Mouse (Mus musculus): ENCODE measurements at regions not wholly inside any gene's neighbourhood (a gene's known extent, or its start where the extent isn't known, plus 50 kb on each side); places are given as distances from the start of the nearest gene placed in this dataset.

- Histone ChIP-seq H3K4me1 (ENCODE audit: control insufficient read depth, insufficient read depth, low read length) (no peaks in the 10 kb centered on the region), H3K4me2 (ENCODE audit: low read depth, low read length) (no peak overlapping the region), H3K27ac (ENCODE audit: low read length) (no peak overlapping the region), H3K4me3 (replicated peaks; ENCODE audit: low read length) (no peak overlapping the region), H3K27me3 (ENCODE audit: control insufficient read depth, insufficient read depth, low read length) (no peaks in the 10 kb centered on the region), H3K9me3 (replicated peaks; ENCODE audit: control insufficient read depth, low read length) (no peaks in the 10 kb centered on the region), H3K9ac (ENCODE audit: low read length) (no peak overlapping the region), H3K36me3 (ENCODE audit: control insufficient read depth, insufficient read depth, low read length) (no peaks in the 10 kb centered on the region)
- 60% methylated on average over 3 of the region's 3 CpGs for WGBS
- ATAC-seq (ENCODE audit: insufficient read depth, low FRiP score), result no peak
These were observed 378.5 kb downstream of the Fam84b start for GRCm38 (mm10) chr15:60475086-60475485.

- Histone ChIP-seq H3K4me3 (replicated peaks; ENCODE audit: low read length) (no peak overlapping the region), H3K9me3 (replicated peaks; ENCODE audit: control insufficient read depth, low read length) (no peaks in the 10 kb centered on the region), H3K4me1 (ENCODE audit: control insufficient read depth, insufficient read depth, low read length) (no peaks in the 10 kb centered on the region), H3K27ac (ENCODE audit: low read length) (no peak overlapping the region), H3K36me3 (ENCODE audit: control insufficient read depth, insufficient read depth, low read length) (no peaks in the 10 kb centered on the region), H3K4me2 (ENCODE audit: low read depth, low read length) (no peak overlapping the region), H3K27me3 (ENCODE audit: control insufficient read depth, insufficient read depth, low read length) (no peaks in the 10 kb centered on the region), H3K9ac (ENCODE audit: low read length) (no peak overlapping the region)
- no peak for ATAC-seq (ENCODE audit: insufficient read depth, low FRiP score)
- 74% methylated on average over 1 of the region's 1 CpGs for WGBS
These were observed 415.5 kb upstream of the 4933412E24Rik start for GRCm38 (mm10) chr15:60431916-60432315.

GRCm38 (mm10) chr15:60419081-60419480 lies 402.7 kb upstream of the 4933412E24Rik start:
- no peak for ATAC-seq (ENCODE audit: insufficient read depth, low FRiP score)
- WGBS, result 45% methylated on average over 1 of the region's 1 CpGs
- H3K36me3 ChIP-seq (ENCODE audit: control insufficient read depth, insufficient read depth, low read length), result no peaks in the 10 kb centered on the region

GRCm38 (mm10) chr15:60392267-60392666 lies 375.9 kb upstream of the 4933412E24Rik start:
- no peaks in the 10 kb centered on the region for H3K27me3 ChIP-seq (ENCODE audit: control insufficient read depth, insufficient read depth, low read length)
- 69% methylated on average over 7 of the region's 7 CpGs for WGBS
- no peaks in the 10 kb centered on the region for H3K4me1 ChIP-seq (ENCODE audit: control insufficient read depth, insufficient read depth, low read length)
- no peak overlapping the region for H3K4me2 ChIP-seq (ENCODE audit: low read depth, low read length)
- H3K27ac ChIP-seq (ENCODE audit: low read length), result no peak overlapping the region
- H3K4me3 ChIP-seq (replicated peaks; ENCODE audit: low read length), result no peak overlapping the region
- H3K9me3 ChIP-seq (replicated peaks; ENCODE audit: control insufficient read depth, low read length), result no peaks in the 10 kb centered on the region
- H3K9ac ChIP-seq (ENCODE audit: low read length), result no peak overlapping the region
- H3K36me3 ChIP-seq (ENCODE audit: control insufficient read depth, insufficient read depth, low read length), result no peaks in the 10 kb centered on the region
- no peak for ATAC-seq (ENCODE audit: insufficient read depth, low FRiP score)

More at GRCm38 (mm10) chr15:60419081-60419480, 402.7 kb upstream of the 4933412E24Rik start:
- no peak overlapping the region for H3K4me2 ChIP-seq (ENCODE audit: low read depth, low read length)
- H3K4me3 ChIP-seq (replicated peaks; ENCODE audit: low read length), result no peak overlapping the region
- no peaks in the 10 kb centered on the region for H3K9me3 ChIP-seq (replicated peaks; ENCODE audit: control insufficient read depth, low read length)
- H3K4me1 ChIP-seq (ENCODE audit: control insufficient read depth, insufficient read depth, low read length), result no peaks in the 10 kb centered on the region
- no peak overlapping the region for H3K9ac ChIP-seq (ENCODE audit: low read length)
- H3K27me3 ChIP-seq (ENCODE audit: control insufficient read depth, insufficient read depth, low read length), result no peaks in the 10 kb centered on the region
- H3K27ac ChIP-seq (ENCODE audit: low read length), result no peak overlapping the region

- Histone ChIP-seq H3K27me3 (ENCODE audit: control insufficient read depth, insufficient read depth, low read length) (no peaks in the 10 kb centered on the region), H3K9ac (ENCODE audit: low read length) (no peak overlapping the region), H3K9me3 (replicated peaks; ENCODE audit: control insufficient read depth, low read length) (no peaks in the 10 kb centered on the region), H3K27ac (ENCODE audit: low read length) (no peak overlapping the region), H3K4me2 (ENCODE audit: low read depth, low read length) (no peak overlapping the region), H3K4me1 (ENCODE audit: control insufficient read depth, insufficient read depth, low read length) (no peaks in the 10 kb centered on the region), H3K4me3 (replicated peaks; ENCODE audit: low read length) (no peak overlapping the region), H3K36me3 (ENCODE audit: control insufficient read depth, insufficient read depth, low read length) (no peaks in the 10 kb centered on the region)
- 86% methylated on average over 1 of the region's 1 CpGs for WGBS
- no peak for ATAC-seq (ENCODE audit: insufficient read depth, low FRiP score)
These were observed 373.9 kb upstream of the 4933412E24Rik start for GRCm38 (mm10) chr15:60390336-60390735.

- Histone ChIP-seq H3K9ac (ENCODE audit: low read length) (no peak overlapping the region), H3K4me3 (replicated peaks; ENCODE audit: low read length) (no peak overlapping the region), H3K36me3 (ENCODE audit: control insufficient read depth, insufficient read depth, low read length) (no peaks in the 10 kb centered on the region), H3K9me3 (replicated peaks; ENCODE audit: control insufficient read depth, low read length) (no peaks in the 10 kb centered on the region), H3K4me2 (ENCODE audit: low read depth, low read length) (no peak overlapping the region), H3K27ac (ENCODE audit: low read length) (no peak overlapping the region), H3K27me3 (ENCODE audit: control insufficient read depth, insufficient read depth, low read length) (no peaks in the 10 kb centered on the region), H3K4me1 (ENCODE audit: control insufficient read depth, insufficient read depth, low read length) (no peaks in the 10 kb centered on the region)
- 87% methylated on average over 2 of the region's 2 CpGs for WGBS
- no peak for ATAC-seq (ENCODE audit: insufficient read depth, low FRiP score)
These were observed 371.5 kb upstream of the 4933412E24Rik start for GRCm38 (mm10) chr15:60387962-60388361.

All from stomach, embryonic 16.5 days (tissue).